Mouse (Mus musculus) brain, embryonic 14.5 days (tissue): ENCODE data around the gene Dynlt1b.
"Not testable (repeated sequence)": the region's sequence is repeated elsewhere in the genome, so short reads cannot be mapped to it uniquely, and the experiment has no call there.

Experiments used
- CTCF ChIP-seq: fragments of 200-500 bp; IDR thresholded peaks from 2 replicates; pipeline ENCODE4 v1.5.1; 2012; ENCODE audit warnings: inconsistent platforms, mild to moderate bottlenecking, moderate library complexity, borderline replicate concordance; ENCODE audit not compliant: insufficient read depth, insufficient read length; ENCODE audit errors: extremely low read depth
- POLR2A ChIP-seq: fragments of 200-500 bp; IDR thresholded peaks from 2 replicates; pipeline ENCODE4 v1.6.1; 2012; ENCODE audit warnings: mild to moderate bottlenecking, inconsistent platforms, borderline replicate concordance; ENCODE audit not compliant: poor library complexity, insufficient read depth, insufficient read length, severe bottlenecking; ENCODE audit errors: extremely low read depth

GRCm38 (mm10) chr17:6420557-6420956, 9.4 kb upstream of the Dynlt1b start:
- TF ChIP-seq CTCF, POLR2A: not testable (repeated sequence)
